Mouse (Mus musculus): Measurements from ENCODE around the gene Vmn1r67. TPM values are rescaled to one million over a fixed set of nuclear protein-coding genes. Genes with fewer than 3 reads are reported as not detected.

The Vmn1r67 gene
- not detected for total RNA-seq (2021)

GRCm38 (mm10) chr7:10443031-10443430 is at the start of gene Vmn1r67:
Gene Vmn1r67 (plus strand): TSS chr7:10443331.
- DNase-seq (ENCODE audit: low spot score in 2 of 2), result no peak
- intact Hi-C loops (cut with DNase I), result no loop called here

GRCm38 (mm10) chr7:10458166-10458565 is 15.0 kb downstream of the Vmn1r67 start:
- peak in 1 of 2 experiments; percentile 77 for DNase-seq (ENCODE audit: low spot score in 2 of 2)
- intact Hi-C loops (cut with DNase I), result loop anchor here (5.0 kb wide), 1 partner anchor 39 kb away; the partner anchor contains the start of gene Zik1

- no peak for DNase-seq (ENCODE audit: low spot score in 2 of 2)
- intact Hi-C loops (cut with DNase I), result no loop called here
Measured at GRCm38 (mm10) chr7:10479813-10480212, 36.7 kb downstream of the Vmn1r67 start.

- peak; percentile 42 to 54 for DNase-seq (ENCODE audit: low spot score in 2 of 2)
- intact Hi-C loops (cut with DNase I), result no loop called here
Measured at GRCm38 (mm10) chr7:10480588-10481233, 37.6 kb downstream of the Vmn1r67 start.

- intact Hi-C loops (cut with DNase I), result loop anchor here (5.0 kb wide), 1 partner anchor 38 kb away; no protein-coding TSS in a partner anchor
- peak; percentile 83 to 89 for DNase-seq (ENCODE audit: low spot score in 2 of 2)
Measured at GRCm38 (mm10) chr7:10494786-10495521, 51.8 kb downstream of the Vmn1r67 start, which contains the start of gene Zik1. Gene Zik1 (minus strand): TSS chr7:10495394.

- DNase-seq (ENCODE audit: low spot score in 2 of 2), result no peak
- intact Hi-C loops (cut with DNase I), result loop anchor here (5.0 kb wide), 1 partner anchor 38 kb away; no protein-coding TSS in a partner anchor
Measured at GRCm38 (mm10) chr7:10495578-10495977, 52.4 kb downstream of the Vmn1r67 start.

Other genes with a start within 250 kb of the Vmn1r67 start
- not detected for gene Vmn1r66, start 165.3 kb upstream of the Vmn1r67 start, total RNA-seq (2021)
- gene Zik1, start 52.1 kb downstream of the Vmn1r67 start, total RNA-seq (2021), result 10 to 100 TPM; 16.3 to 17.7 TPM
- not detected for gene Vmn1r68, start 115.2 kb downstream of the Vmn1r67 start, total RNA-seq (2021)
- gene Vmn1r69, start 170.3 kb downstream of the Vmn1r67 start, total RNA-seq (2021), result not detected
- gene Vmn1r70, start 188.2 kb downstream of the Vmn1r67 start, total RNA-seq (2021), result not detected
- gene Nlrp4b, start 244.5 kb downstream of the Vmn1r67 start, total RNA-seq (2021), result not detected

Data from left cerebral cortex, postnatal 25 days (tissue).